17 mouse cellular contexts compared by ENCODE assay signal in the genomic region with DNA sequence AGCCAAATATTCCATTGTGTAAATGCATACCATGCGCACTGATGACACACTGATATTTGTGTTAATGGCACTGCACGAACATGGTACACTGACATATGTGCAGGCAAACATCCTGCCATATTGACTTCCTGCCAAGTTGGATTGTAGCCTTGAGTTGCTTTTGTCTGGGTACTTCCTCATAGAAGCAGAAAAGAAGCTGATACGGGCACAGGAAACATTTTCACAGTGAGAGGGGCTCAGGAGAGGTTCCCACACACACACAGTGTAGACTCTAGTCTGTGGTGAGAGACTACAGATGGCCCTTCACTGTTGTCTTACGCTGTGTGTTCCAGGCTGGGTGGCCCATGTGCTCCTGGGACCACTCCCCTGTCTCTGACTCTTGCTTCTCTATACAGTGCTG. TPM values are rescaled to one million over a fixed set of nuclear protein-coding genes. Genes with fewer than 3 reads are reported as not detected.
A peak's percentile ranks its signal among the peaks of the same experiment; 100 is the strongest.
DNase-seq lines count a peak whose midpoint lies in the region; ATAC-seq lines count a peak whose summit lies in the region.
"Had no signal": no experiment of that assay in that cellular context is flagged by ENCODE, and none has a peak within 500 bp of the region (broad histone marks: within the 10 kb centered on the region; RNA-seq: fewer than 3 reads in every experiment).

No protein-coding gene starts in this region.

- ATAC-seq in granulocyte monocyte progenitor cell, adult 5-6 weeks (replicated peaks; ENCODE audit: poor library complexity, severe bottlenecking), result peak; percentile 44
- ATAC-seq: CD4-positive, CD25-positive, alpha-beta regulatory T cell, adult 4 months; intestine, embryonic 16.5 days had no signal

- DNase-seq in left cerebral cortex, postnatal 4 days, result peak; percentile 18
- no peak for DNase-seq in left cerebral cortex, adult 18-20 months (ENCODE audit: low spot score in 2 of 2)
- peak; percentile 43 to 50 for DNase-seq in B cell, adult 2 months
- DNase-seq in MEL-GATA-1-ER (ENCODE audit: extremely low read depth, low read depth), result peak; percentile 80
- DNase-seq in thymus, adult 18-20 months, result no peak
- no peak for DNase-seq in layer of hippocampus, postnatal 10 days (ENCODE audit: low spot score in 2 of 2)
- DNase-seq: adrenal gland, postnatal 14 days; cerebellum, adult 11 months; cerebellum, postnatal 25 days; heart, postnatal 4 days; lung, postnatal 36 days; right cerebral cortex, postnatal 4 days; thymus, postnatal 25 days had no signal

- intact Hi-C loops in left cerebral cortex, postnatal 4 days (cut with DNase I), result no loop called here

RNA-seq across cellular contexts. Expression of gene Hdhd5, which starts 15.9 kb away (rescaled TPM):
- 10 to 100 TPM; 27.1 to 31.6 TPM for total RNA-seq in left cerebral cortex, postnatal 4 days (2021)
- 10 to 100 TPM; 32.3 to 35.3 TPM for total RNA-seq in left cerebral cortex, adult 18-20 months (2021)
- total RNA-seq in granulocyte monocyte progenitor cell, adult 5-6 weeks (2014; fragmentation: Nextera tagmentation), result 7.4 and 9.6 TPM in 2 replicates
- total RNA-seq in granulocyte monocyte progenitor cell, adult 5-6 weeks (2017), result 3.6 and 4.7 TPM in 2 replicates
- 10 to 100 TPM; 34.3 to 37.2 TPM for total RNA-seq in layer of hippocampus, postnatal 10 days (2021)

RNA-seq across cellular contexts. Expression of gene Tmem121b, which starts 53.4 kb away (rescaled TPM):
- total RNA-seq in left cerebral cortex, postnatal 4 days (2021), result 10 to 100 TPM; 28.9 to 29.6 TPM
- 10 to 100 TPM; 56.6 to 57.9 TPM for total RNA-seq in left cerebral cortex, adult 18-20 months (2021)
- total RNA-seq in granulocyte monocyte progenitor cell, adult 5-6 weeks (2014; fragmentation: Nextera tagmentation), result not detected in 2 replicates
- not detected in 2 replicates for total RNA-seq in granulocyte monocyte progenitor cell, adult 5-6 weeks (2017)
- 10 to 100 TPM; 38.2 to 42.5 TPM for total RNA-seq in layer of hippocampus, postnatal 10 days (2021)
- total RNA-seq: gastrocnemius, adult 18-20 months had no signal

Comparison
In these comparisons a context has a peak if more than half of its experiments do, and no peak if none do; other contexts are left out.
1. DNase-seq: peak in left cerebral cortex, postnatal 4 days (single experiment), B cell, adult 2 months (2 of 2) and MEL-GATA-1-ER (single experiment); none in left cerebral cortex, adult 18-20 months (0 of 2), thymus, adult 18-20 months (0 of 2) and layer of hippocampus, postnatal 10 days (0 of 2).
2. RNA of gene Tmem121b, which starts 53.4 kb away (total RNA-seq): 56.6 to 57.9 TPM in left cerebral cortex, adult 18-20 months, 38.2 to 42.5 TPM in layer of hippocampus, postnatal 10 days and 28.9 to 29.6 TPM in left cerebral cortex, postnatal 4 days; not detected in granulocyte monocyte progenitor cell, adult 5-6 weeks; every median in the first group is over 10 times any median in the second.